Mouse (Mus musculus): ENCODE measurements around the gene Ccdc57. TPM values are rescaled to one million over a fixed set of nuclear protein-coding genes. Genes with fewer than 3 reads are reported as not detected.
A peak's percentile ranks its signal among the peaks of the same experiment; 100 is the strongest.
"Not testable (repeated sequence)": the region's sequence is repeated elsewhere in the genome, so short reads cannot be mapped to it uniquely, and the experiment has no call there.

Ccdc57 gene
- total and polyA plus RNA-seq, 3 experiments = 2.5 to 4.2 (median 2.8) TPM

- DNase-seq (ENCODE audit: low spot score) (peak; percentile 96), ATAC-seq (ENCODE audit: extremely low read depth, insufficient number of reproducible peaks, low FRiP score, poor library complexity, severe bottlenecking) (peak; percentile 41)
- Histone ChIP-seq H3K27me3 (ENCODE audit: insufficient read depth, low read length) (no peaks in the 10 kb centered on the region), H3K4me1 (ENCODE audit: insufficient read depth, low read depth, low read length) (peaks cover 53% of the 10 kb centered on the region), H3K9me3 (replicated peaks) (no peaks in the 10 kb centered on the region), H3K4me3 (ENCODE audit: low read depth, low read length) (peak within 1 kb of the TSS; percentile 98), H3K36me3 (replicated peaks) (peaks cover 80% of the 10 kb centered on the region)
- TF ChIP-seq GATA2 (IDR thresholded peaks at IDR 0.05; ENCODE audit: borderline replicate concordance, low read depth, low read length) (no peak), GATA1 (IDR thresholded peaks at IDR 0.05; ENCODE audit: borderline replicate concordance, low read length) (no peak)
Measured at GRCm38 (mm10) chr11:120784064-120784791, 148.4 kb downstream of the Ccdc57 start, which contains the start of the genes Rfng and Gps1. Rfng (minus strand) TSS chr11:120784207. Gps1 (plus strand) TSS chr11:120784272.

DNA sequence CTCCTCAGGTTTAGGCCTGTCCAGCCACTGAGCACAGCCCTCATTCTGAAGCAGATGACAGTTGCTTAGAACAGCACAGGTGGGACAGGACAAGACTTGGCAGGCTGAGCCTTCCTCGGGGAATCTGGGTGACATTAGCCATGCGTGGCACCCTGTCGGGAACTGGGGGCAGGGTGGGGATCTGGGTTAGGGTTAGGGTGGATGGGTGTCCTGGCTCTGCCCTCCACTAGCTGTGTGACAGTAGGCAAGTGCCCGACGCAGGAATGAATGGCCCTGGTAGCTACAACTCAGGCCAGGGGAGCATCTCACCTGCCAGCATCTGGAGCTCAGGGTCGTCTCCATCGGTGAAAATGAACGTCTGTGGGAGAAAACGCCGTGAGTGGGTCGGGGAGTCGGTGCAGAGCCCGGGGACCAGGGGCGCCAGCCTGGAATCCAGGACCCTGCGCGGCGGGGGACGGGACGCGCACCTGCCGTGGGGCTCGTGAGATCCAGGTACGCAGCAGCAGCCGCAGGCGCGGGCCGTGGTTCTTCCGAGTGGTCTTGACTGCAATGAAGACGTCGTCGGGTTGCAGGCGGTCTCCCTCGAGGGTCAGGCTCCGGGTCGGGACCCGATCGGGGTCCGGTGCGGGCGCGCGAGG, 149.1 kb downstream of the Ccdc57 start:
- no peak for ATAC-seq (ENCODE audit: extremely low read depth, insufficient number of reproducible peaks, low FRiP score, poor library complexity, severe bottlenecking)
- Histone ChIP-seq H3K4me3 (ENCODE audit: low read depth, low read length) (peak overlapping the region; percentile 98), H3K4me1 (ENCODE audit: insufficient read depth, low read depth, low read length) (peaks cover 50% of the 10 kb centered on the region), H3K27me3 (ENCODE audit: insufficient read depth, low read length) (no peaks in the 10 kb centered on the region), H3K36me3 (replicated peaks) (peaks cover 79% of the 10 kb centered on the region), H3K9me3 (replicated peaks) (no peaks in the 10 kb centered on the region)
- no peak for DNase-seq (ENCODE audit: low spot score)
- TF ChIP-seq POLR2AphosphoS5 (IDR thresholded peaks at IDR 0.05; ENCODE audit: insufficient replicate concordance, low read depth, low read length) = no peak
- TF ChIP-seq GATA2 (IDR thresholded peaks at IDR 0.05; ENCODE audit: borderline replicate concordance, low read depth, low read length) = no peak
- no peak for TF ChIP-seq GATA1 (IDR thresholded peaks at IDR 0.05; ENCODE audit: borderline replicate concordance, low read length)
- TF ChIP-seq CTCF (IDR thresholded peaks at IDR 0.05; ENCODE audit: low read depth, low read length) = no peak
- TF ChIP-seq TAL1 (conservative IDR thresholded peaks at IDR 0.05; ENCODE audit: low read depth, low read length) = no peak

DNA sequence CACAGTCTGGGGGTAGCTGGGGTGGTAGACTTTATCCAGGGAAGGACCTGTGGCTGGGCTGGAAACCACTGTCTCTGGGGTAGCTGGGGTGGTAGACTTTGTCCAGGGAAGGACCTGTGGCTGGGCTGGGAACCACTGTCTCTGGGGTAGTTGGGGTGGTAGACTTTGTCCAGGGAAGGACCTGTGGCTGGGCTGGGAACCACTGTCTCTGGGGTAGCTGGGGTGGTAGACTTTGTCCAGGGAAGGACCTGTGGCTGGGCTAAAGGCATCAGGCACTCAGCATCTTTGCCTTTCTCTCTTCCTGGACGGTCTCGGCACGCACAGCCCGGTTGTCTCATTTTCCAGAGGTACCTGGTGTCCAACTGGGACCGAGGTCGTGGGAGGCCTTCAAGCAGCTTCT, 151.3 kb downstream of the Ccdc57 start:
- DNase-seq (ENCODE audit: low spot score); H3K9me3 ChIP-seq (replicated peaks); ATAC-seq (ENCODE audit: extremely low read depth, insufficient number of reproducible peaks, low FRiP score, poor library complexity, severe bottlenecking); H3K4me3 ChIP-seq (ENCODE audit: low read depth, low read length); H3K27me3 ChIP-seq (ENCODE audit: insufficient read depth, low read length): not testable (repeated sequence)
- Histone ChIP-seq H3K4me1 (ENCODE audit: insufficient read depth, low read depth, low read length) (peaks cover 30% of the 10 kb centered on the region), H3K36me3 (replicated peaks) (peaks cover 59% of the 10 kb centered on the region)

- H3K4me1 ChIP-seq (ENCODE audit: insufficient read depth, low read depth, low read length) = peaks cover 19% of the 10 kb centered on the region
- H3K4me3 ChIP-seq (ENCODE audit: low read depth, low read length) = no peak overlapping the region
- DNase-seq (ENCODE audit: low spot score) = no peak
- ATAC-seq (ENCODE audit: extremely low read depth, insufficient number of reproducible peaks, low FRiP score, poor library complexity, severe bottlenecking) = no peak
- TF ChIP-seq POLR2AphosphoS5 (IDR thresholded peaks at IDR 0.05; ENCODE audit: insufficient replicate concordance, low read depth, low read length) = no peak
- TF ChIP-seq TAL1 (conservative IDR thresholded peaks at IDR 0.05; ENCODE audit: low read depth, low read length) = no peak
- no peak for TF ChIP-seq GATA1 (IDR thresholded peaks at IDR 0.05; ENCODE audit: borderline replicate concordance, low read length)
- TF ChIP-seq CTCF (IDR thresholded peaks at IDR 0.05; ENCODE audit: low read depth, low read length) = no peak
- TF ChIP-seq GATA2 (IDR thresholded peaks at IDR 0.05; ENCODE audit: borderline replicate concordance, low read depth, low read length) = no peak
- H3K27me3 ChIP-seq (ENCODE audit: insufficient read depth, low read length) = peaks cover 5% of the 10 kb centered on the region
- no peaks in the 10 kb centered on the region for H3K9me3 ChIP-seq (replicated peaks)
- H3K36me3 ChIP-seq (replicated peaks) = peaks cover 44% of the 10 kb centered on the region
Measured at GRCm38 (mm10) chr11:120779876-120780275, 152.8 kb downstream of the Ccdc57 start.

GRCm38 (mm10) chr11:120777123-120777522, 155.5 kb downstream of the Ccdc57 start:
- H3K27me3 ChIP-seq (ENCODE audit: insufficient read depth, low read length) = peaks cover 10% of the 10 kb centered on the region
- ATAC-seq (ENCODE audit: extremely low read depth, insufficient number of reproducible peaks, low FRiP score, poor library complexity, severe bottlenecking) = no peak
- peaks cover 6% of the 10 kb centered on the region for H3K4me1 ChIP-seq (ENCODE audit: insufficient read depth, low read depth, low read length)
- DNase-seq (ENCODE audit: low spot score) = no peak
- no peak for TF ChIP-seq GATA2 (IDR thresholded peaks at IDR 0.05; ENCODE audit: borderline replicate concordance, low read depth, low read length)
- TF ChIP-seq TAL1 (conservative IDR thresholded peaks at IDR 0.05; ENCODE audit: low read depth, low read length) = no peak
- no peak for TF ChIP-seq GATA1 (IDR thresholded peaks at IDR 0.05; ENCODE audit: borderline replicate concordance, low read length)
- no peak for TF ChIP-seq CTCF (IDR thresholded peaks at IDR 0.05; ENCODE audit: low read depth, low read length)
- TF ChIP-seq POLR2AphosphoS5 (IDR thresholded peaks at IDR 0.05; ENCODE audit: insufficient replicate concordance, low read depth, low read length) = no peak
- H3K9me3 ChIP-seq (replicated peaks) = no peaks in the 10 kb centered on the region
- H3K36me3 ChIP-seq (replicated peaks) = peaks cover 30% of the 10 kb centered on the region
- no peak overlapping the region for H3K4me3 ChIP-seq (ENCODE audit: low read depth, low read length)

Other genes with a start within 250 kb of the Ccdc57 start
- gene Cenpx, start 219.1 kb downstream of the Ccdc57 start, total RNA-seq (2014; fragmentation: Nextera tagmentation) = 250 and 284 TPM in 2 replicates
- 67.2 and 81.2 TPM in 2 replicates for gene Cenpx, start 219.1 kb downstream of the Ccdc57 start, total RNA-seq (2017)
- gene Cenpx, start 219.1 kb downstream of the Ccdc57 start, polyA plus RNA-seq (2012) = 60.9 and 158 TPM in 2 replicates
- 6.4 and 12.1 TPM in 2 replicates for gene Lrrc45, start 218.9 kb downstream of the Ccdc57 start, total RNA-seq (2014; fragmentation: Nextera tagmentation)
- gene Lrrc45, start 218.9 kb downstream of the Ccdc57 start, total RNA-seq (2017) = 20.0 and 22.2 TPM in 2 replicates
- gene Lrrc45, start 218.9 kb downstream of the Ccdc57 start, polyA plus RNA-seq (2012) = 23.3 and 25.4 TPM in 2 replicates
- gene Rac3, start 211.4 kb downstream of the Ccdc57 start, total RNA-seq (2014; fragmentation: Nextera tagmentation) = 2.1 TPM in 1 of 2 replicates, not detected in the other
- gene Rac3, start 211.4 kb downstream of the Ccdc57 start, total RNA-seq (2017) = 0.66 and 0.81 TPM in 2 replicates
- gene Rac3, start 211.4 kb downstream of the Ccdc57 start, polyA plus RNA-seq (2012) = 1.3 and 2.6 TPM in 2 replicates
- 16.6 and 37.5 TPM in 2 replicates for gene Dcxr, start 205.6 kb downstream of the Ccdc57 start, total RNA-seq (2014; fragmentation: Nextera tagmentation)
- 13.1 and 18.4 TPM in 2 replicates for gene Dcxr, start 205.6 kb downstream of the Ccdc57 start, total RNA-seq (2017)
- 21.0 and 24.2 TPM in 2 replicates for gene Dcxr, start 205.6 kb downstream of the Ccdc57 start, polyA plus RNA-seq (2012)
- gene Cbr2, start 200.8 kb downstream of the Ccdc57 start, total RNA-seq (2014; fragmentation: Nextera tagmentation) = not detected in 2 replicates
- not detected in 2 replicates for gene Cbr2, start 200.8 kb downstream of the Ccdc57 start, total RNA-seq (2017)
- not detected in 2 replicates for gene Cbr2, start 200.8 kb downstream of the Ccdc57 start, polyA plus RNA-seq (2012)
- gene Hmga1b, start 170.1 kb downstream of the Ccdc57 start, total RNA-seq (2014; fragmentation: Nextera tagmentation) = 568 and 661 TPM in 2 replicates
- gene Hmga1b, start 170.1 kb downstream of the Ccdc57 start, total RNA-seq (2017) = 112 and 114 TPM in 2 replicates
- 2,501 and 3,141 TPM in 2 replicates for gene Hmga1b, start 170.1 kb downstream of the Ccdc57 start, polyA plus RNA-seq (2012)
- gene Rfng, start 148.7 kb downstream of the Ccdc57 start, total RNA-seq (2014; fragmentation: Nextera tagmentation) = 18.4 and 24.2 TPM in 2 replicates
- gene Rfng, start 148.7 kb downstream of the Ccdc57 start, total RNA-seq (2017) = 3.5 and 4.1 TPM in 2 replicates
- 55.0 and 67.6 TPM in 2 replicates for gene Rfng, start 148.7 kb downstream of the Ccdc57 start, polyA plus RNA-seq (2012)
- 109 and 111 TPM in 2 replicates for gene Gps1, start 148.6 kb downstream of the Ccdc57 start, total RNA-seq (2014; fragmentation: Nextera tagmentation)
- gene Gps1, start 148.6 kb downstream of the Ccdc57 start, total RNA-seq (2017) = 110 and 144 TPM in 2 replicates
- gene Gps1, start 148.6 kb downstream of the Ccdc57 start, polyA plus RNA-seq (2012) = 65.9 and 66.5 TPM in 2 replicates
- 63.3 and 67.4 TPM in 2 replicates for gene Dus1l, start 136.5 kb downstream of the Ccdc57 start, total RNA-seq (2014; fragmentation: Nextera tagmentation)
- 49.2 and 54.7 TPM in 2 replicates for gene Dus1l, start 136.5 kb downstream of the Ccdc57 start, total RNA-seq (2017)
- gene Dus1l, start 136.5 kb downstream of the Ccdc57 start, polyA plus RNA-seq (2012) = 142 and 166 TPM in 2 replicates
- gene Fasn, start 108.3 kb downstream of the Ccdc57 start, total RNA-seq (2014; fragmentation: Nextera tagmentation) = 88.2 and 116 TPM in 2 replicates
- 66.6 and 69.3 TPM in 2 replicates for gene Fasn, start 108.3 kb downstream of the Ccdc57 start, total RNA-seq (2017)
- gene Fasn, start 108.3 kb downstream of the Ccdc57 start, polyA plus RNA-seq (2012) = 425 and 529 TPM in 2 replicates
- 4.3 TPM in 1 of 2 replicates, not detected in the other for gene Slc16a3, start 15.6 kb upstream of the Ccdc57 start, total RNA-seq (2014; fragmentation: Nextera tagmentation)
- 10.0 and 15.5 TPM in 2 replicates for gene Slc16a3, start 15.6 kb upstream of the Ccdc57 start, total RNA-seq (2017)
- gene Slc16a3, start 15.6 kb upstream of the Ccdc57 start, polyA plus RNA-seq (2012) = 13.1 and 17.4 TPM in 2 replicates
- 116 and 146 TPM in 2 replicates for gene Csnk1d, start 58.5 kb upstream of the Ccdc57 start, total RNA-seq (2014; fragmentation: Nextera tagmentation)
- 61.2 and 73.6 TPM in 2 replicates for gene Csnk1d, start 58.5 kb upstream of the Ccdc57 start, total RNA-seq (2017)
- gene Csnk1d, start 58.5 kb upstream of the Ccdc57 start, polyA plus RNA-seq (2012) = 195 and 227 TPM in 2 replicates
- not detected in 2 replicates for gene Cd7, start 106.5 kb upstream of the Ccdc57 start, total RNA-seq (2014; fragmentation: Nextera tagmentation)
- gene Cd7, start 106.5 kb upstream of the Ccdc57 start, total RNA-seq (2017) = not detected in 2 replicates
- gene Cd7, start 106.5 kb upstream of the Ccdc57 start, polyA plus RNA-seq (2012) = not detected in 2 replicates
- not detected in 2 replicates for gene Sectm1b, start 130.7 kb upstream of the Ccdc57 start, total RNA-seq (2014; fragmentation: Nextera tagmentation)
- 0.16 and 0.23 TPM in 2 replicates for gene Sectm1b, start 130.7 kb upstream of the Ccdc57 start, total RNA-seq (2017)
- gene Sectm1b, start 130.7 kb upstream of the Ccdc57 start, polyA plus RNA-seq (2012) = not detected in 2 replicates
- not detected in 2 replicates for gene Sectm1a, start 148.3 kb upstream of the Ccdc57 start, total RNA-seq (2014; fragmentation: Nextera tagmentation)
- gene Sectm1a, start 148.3 kb upstream of the Ccdc57 start, total RNA-seq (2017) = 0.38 TPM in 1 of 2 replicates, not detected in the other
- not detected in 2 replicates for gene Sectm1a, start 148.3 kb upstream of the Ccdc57 start, polyA plus RNA-seq (2012)
- gene Tex19.2, start 185.8 kb upstream of the Ccdc57 start, total RNA-seq (2014; fragmentation: Nextera tagmentation) = 6.8 and 7.4 TPM in 2 replicates
- 8.0 and 10.8 TPM in 2 replicates for gene Tex19.2, start 185.8 kb upstream of the Ccdc57 start, total RNA-seq (2017)
- gene Tex19.2, start 185.8 kb upstream of the Ccdc57 start, polyA plus RNA-seq (2012) = 13.2 and 17.1 TPM in 2 replicates
- not detected in 2 replicates for gene Tex19.1, start 213.3 kb upstream of the Ccdc57 start, total RNA-seq (2014; fragmentation: Nextera tagmentation)
- gene Tex19.1, start 213.3 kb upstream of the Ccdc57 start, total RNA-seq (2017) = not detected in 2 replicates
- gene Tex19.1, start 213.3 kb upstream of the Ccdc57 start, polyA plus RNA-seq (2012) = not detected in 2 replicates
- not detected in 2 replicates for gene Uts2r, start 227.4 kb upstream of the Ccdc57 start, total RNA-seq (2014; fragmentation: Nextera tagmentation)
- gene Uts2r, start 227.4 kb upstream of the Ccdc57 start, total RNA-seq (2017) = 0.05 TPM in 1 of 2 replicates, not detected in the other
- not detected in 2 replicates for gene Uts2r, start 227.4 kb upstream of the Ccdc57 start, polyA plus RNA-seq (2012)